Mouse (Mus musculus) limb, embryonic 10.5 days (tissue): ENCODE measurements around the gene S100b. TPM values are rescaled to one million over a fixed set of nuclear protein-coding genes. Genes with fewer than 3 reads are reported as not detected.

Experiments used
- DNase-seq: peaks from one replicate; pipeline ENCODE4 v3.0.0-alpha.2; 2017; ENCODE audit warnings: low spot score
- H3K27ac ChIP-seq: fragments of 300-500 bp; sonication (generic); 2 replicates; pipeline ENCODE4 v1.5.1; 2016; ENCODE audit warnings: mild to moderate bottlenecking
- H3K27me3 ChIP-seq: fragments of 300-500 bp; sonication (generic); 2 replicates; pipeline ENCODE4 v1.6.1; 2016; ENCODE audit warnings: low read depth, mild to moderate bottlenecking; ENCODE audit not compliant: poor library complexity, severe bottlenecking
- H3K36me3 ChIP-seq: fragments of 300-500 bp; sonication (generic); 2 replicates; pipeline ENCODE4 v1.6.1; 2016; ENCODE audit warnings: mild to moderate bottlenecking, moderate library complexity
- H3K4me1 ChIP-seq: fragments of 300-500 bp; sonication (generic); 2 replicates; pipeline ENCODE4 v1.6.1; 2016
- H3K4me3 ChIP-seq: fragments of 300-500 bp; sonication (generic); 2 replicates; pipeline ENCODE4 v1.5.1; 2016; ENCODE audit warnings: mild to moderate bottlenecking, moderate library complexity
- H3K9me3 ChIP-seq: fragments of 300-500 bp; sonication (generic); replicated peaks from 2 replicates; pipeline ENCODE4 v1.6.1; 2016; ENCODE audit warnings: mild to moderate bottlenecking
- WGBS: fragments of 180-500 bp; shearing (Covaris S2); methylation state at CpG from one replicate; pipeline ENCODE4 v1.1.7; 2016; 5-methylcytosine and 5-hydroxymethylcytosine counted together
- microRNA counts: library from miRNA; unstranded; fragments of <30 nt; microRNA quantifications from one replicate; lab custom pipeline; 2017
- microRNA-seq: library from miRNA; unstranded; fragments of <30 nt; microRNA quantifications from one replicate; pipeline ENCODE4, GENCODE M21; 2017
- polyA plus RNA-seq: library from polyadenylated mRNA; unstranded; fragments of >200 nt; fragmentation: Nextera tagmentation; extraction: Ambion mirVana; gene quantifications from 2 replicates; pipeline ENCODE4 v1.2.1, GENCODE M21; 2016

Gene S100b
- polyA plus RNA-seq, 1 experiment from 2014 or later: not detected

DNA sequence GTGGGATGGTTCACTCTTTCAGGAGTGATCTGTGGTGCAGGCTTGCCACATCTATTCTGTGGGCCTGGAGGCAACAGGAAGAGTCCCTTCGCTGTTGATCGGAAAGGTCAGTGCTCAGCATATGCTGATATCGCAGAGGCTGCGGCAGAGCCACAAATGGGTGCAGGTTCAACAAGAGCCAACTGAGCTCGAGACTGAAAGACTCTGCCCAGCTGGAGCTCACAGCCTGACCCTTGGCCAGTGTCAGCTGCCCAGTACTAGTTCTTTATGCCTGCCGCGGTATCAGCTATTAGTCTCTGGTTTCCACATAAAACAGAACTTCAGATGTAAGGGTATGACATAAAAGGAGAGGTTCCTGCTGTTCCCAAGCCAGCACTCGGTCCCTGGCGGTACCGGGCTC is 21.6 kb downstream of the S100b start:
- H3K4me1 ChIP-seq: no peaks in the 10 kb centered on the region
- no peaks in the 10 kb centered on the region for H3K9me3 ChIP-seq
- H3K4me3 ChIP-seq: no peak overlapping the region
- DNase-seq: no peak
- no peak overlapping the region for H3K27ac ChIP-seq
- WGBS: 86% methylated on average over 10 of the region's 10 CpGs
- H3K27me3 ChIP-seq: no peaks in the 10 kb centered on the region
- H3K36me3 ChIP-seq: peaks cover 81% of the 10 kb centered on the region

- Histone ChIP-seq H3K4me3 (no peak overlapping the region), H3K36me3 (peaks cover 69% of the 10 kb centered on the region), H3K27ac (no peak overlapping the region), H3K27me3 (no peaks in the 10 kb centered on the region), H3K9me3 (no peaks in the 10 kb centered on the region), H3K4me1 (no peaks in the 10 kb centered on the region)
- no peak for DNase-seq
- WGBS: 80% methylated on average over 5 of the region's 5 CpGs
These were observed 25.0 kb downstream of the S100b start for GRCm38 (mm10) chr10:76278541-76279097.

DNA sequence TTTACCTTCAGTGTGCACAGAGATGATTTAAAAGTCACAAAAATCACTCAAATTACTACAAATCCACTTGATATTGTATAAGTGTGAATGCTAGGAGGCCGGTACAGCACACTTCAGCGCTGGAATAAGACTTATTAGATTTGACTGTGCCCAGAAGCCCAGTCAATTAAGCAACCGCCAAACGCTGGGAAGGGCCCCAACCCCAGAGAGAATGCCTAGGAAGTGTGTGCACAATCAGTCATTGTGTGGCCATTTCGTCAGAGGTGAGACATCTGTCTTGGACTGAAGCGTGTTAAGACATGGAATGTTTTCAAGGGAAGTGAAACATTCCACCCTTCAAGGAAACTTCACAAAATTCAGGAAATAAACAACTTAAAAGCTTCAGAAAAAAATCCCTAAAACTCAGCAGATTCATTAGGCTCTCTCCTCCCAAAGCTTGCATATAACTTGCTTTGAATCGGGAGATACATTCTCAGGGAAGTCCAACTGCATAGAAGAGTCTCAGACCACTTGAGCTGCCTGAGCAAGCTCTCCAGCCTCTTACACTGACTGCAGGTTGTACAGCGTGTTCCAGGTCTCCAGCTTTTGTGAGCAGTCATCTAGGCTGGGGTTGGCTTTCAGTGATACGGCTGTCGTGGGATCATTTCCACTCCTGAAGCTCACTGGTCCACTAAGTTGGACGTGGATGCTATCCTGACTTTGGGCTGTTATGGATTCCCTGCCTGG is 34.8 kb downstream of the S100b start:
- WGBS: 82% methylated on average over 11 of the region's 11 CpGs
- Histone ChIP-seq H3K27ac (no peak overlapping the region), H3K4me3 (no peak overlapping the region), H3K36me3 (peaks cover 76% of the 10 kb centered on the region), H3K4me1 (0 out of 2 replicates have a peak, but pooled peaks cover 3% of the 10 kb centered on the region), H3K9me3 (no peaks in the 10 kb centered on the region), H3K27me3 (no peaks in the 10 kb centered on the region)
- DNase-seq: no peak

DNA sequence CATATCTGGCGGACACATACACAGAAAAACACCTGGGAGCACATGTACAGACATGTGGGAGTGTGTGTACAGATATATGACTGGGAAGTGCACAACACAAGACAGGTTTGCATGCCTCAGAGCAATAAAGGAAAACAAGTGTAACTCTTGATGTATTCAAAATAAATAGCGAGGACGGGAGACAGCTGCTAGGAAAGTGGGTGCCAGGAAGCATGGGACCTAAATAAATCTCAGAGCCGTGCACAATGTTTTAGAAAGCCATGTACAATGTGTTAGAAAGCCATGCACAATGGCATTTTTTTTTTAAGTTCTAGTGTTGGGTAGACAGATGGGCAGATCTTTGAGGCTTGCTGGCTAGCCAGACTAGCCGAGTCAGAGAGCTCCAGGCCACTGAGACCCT is 35.4 kb downstream of the S100b start:
- no peaks in the 10 kb centered on the region for H3K9me3 ChIP-seq
- 0 out of 2 replicates have a peak, but pooled peaks cover 3% of the 10 kb centered on the region for H3K4me1 ChIP-seq
- no peak overlapping the region for H3K27ac ChIP-seq
- DNase-seq: no peak
- no peaks in the 10 kb centered on the region for H3K27me3 ChIP-seq
- H3K36me3 ChIP-seq: peaks cover 76% of the 10 kb centered on the region
- H3K4me3 ChIP-seq: no peak overlapping the region
- 92% methylated on average over 5 of the region's 5 CpGs for WGBS

DNA sequence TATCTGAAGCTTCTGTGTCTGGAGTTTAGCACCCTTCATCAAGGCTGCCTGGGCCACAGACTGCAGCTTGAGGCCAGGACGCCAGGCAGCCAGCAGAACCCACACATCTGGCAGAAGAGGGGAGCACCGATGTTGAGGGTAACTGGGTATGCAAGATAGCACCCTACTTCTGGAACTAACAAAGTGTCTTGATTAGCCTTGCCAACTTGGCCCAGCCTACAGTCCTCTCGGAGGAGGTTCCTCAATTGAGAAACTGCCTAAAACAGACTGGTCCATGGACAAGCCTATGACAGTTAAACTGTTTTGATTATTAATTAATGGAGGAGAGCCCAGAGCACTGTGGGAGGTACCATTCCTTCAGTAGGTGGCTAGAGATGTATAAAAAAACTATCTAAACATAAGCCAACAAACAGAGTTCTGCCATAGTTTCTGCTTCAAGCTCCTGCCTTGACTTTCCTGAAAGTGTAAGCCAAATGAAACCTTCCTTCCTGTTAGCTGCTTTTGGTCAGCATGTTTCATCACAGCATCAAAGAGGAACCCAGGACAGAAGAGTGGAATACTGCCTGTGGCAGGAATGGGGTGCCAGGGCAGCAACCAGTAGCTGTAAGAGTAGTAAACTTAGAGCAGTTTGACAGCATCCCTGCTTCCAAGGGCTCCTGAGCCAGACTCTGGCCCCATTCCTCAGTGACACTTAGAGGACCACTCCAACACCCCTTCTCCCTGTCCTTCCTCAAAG is 36.5 kb downstream of the S100b start:
- H3K36me3 ChIP-seq: peaks cover 76% of the 10 kb centered on the region
- no peak for DNase-seq
- H3K9me3 ChIP-seq: no peaks in the 10 kb centered on the region
- H3K27me3 ChIP-seq: no peaks in the 10 kb centered on the region
- no peak overlapping the region for H3K4me3 ChIP-seq
- 81% methylated on average over 3 of the region's 3 CpGs for WGBS
- H3K4me1 ChIP-seq: 0 out of 2 replicates have a peak, but pooled peaks cover 3% of the 10 kb centered on the region
- no peak overlapping the region for H3K27ac ChIP-seq

DNA sequence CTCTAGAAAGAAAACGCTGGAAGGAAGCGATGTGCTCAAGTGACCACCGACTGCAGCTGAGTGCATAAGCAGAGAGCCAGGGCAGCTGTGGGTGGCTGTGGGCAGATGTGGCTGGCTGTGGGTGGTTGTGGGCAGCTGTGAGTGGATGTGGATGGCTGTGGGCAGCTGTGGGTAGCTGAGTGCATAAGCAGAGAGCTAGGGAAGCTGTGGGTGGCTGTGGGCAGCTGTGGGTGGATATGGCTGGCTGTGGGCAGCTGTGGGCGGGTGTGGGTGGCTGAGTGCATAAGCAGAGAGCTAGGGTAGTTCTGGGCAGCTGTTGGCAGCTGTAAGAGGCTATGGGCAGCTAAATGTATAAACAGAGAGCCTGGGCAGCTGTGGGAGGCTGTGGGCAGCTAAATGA is 39.6 kb downstream of the S100b start:
- 92% methylated on average over 4 of the region's 4 CpGs for whole genome bisulfite sequencing
- H3K4me1 ChIP-seq: 0 out of 2 replicates have a peak, but pooled peaks cover 3% of the 10 kb centered on the region
- peaks cover 76% of the 10 kb centered on the region for H3K36me3 ChIP-seq
- DNase-seq: no peak
- H3K9me3 ChIP-seq: no peaks in the 10 kb centered on the region
- no peak overlapping the region for H3K4me3 ChIP-seq
- 0 out of 2 replicates have a peak overlapping the region, but pooled peaks have one; percentile 23 for H3K27ac ChIP-seq
- no peaks in the 10 kb centered on the region for H3K27me3 ChIP-seq

- Histone ChIP-seq H3K4me3 (no peak overlapping the region), H3K9me3 (no peaks in the 10 kb centered on the region), H3K4me1 (no peaks in the 10 kb centered on the region), H3K36me3 (peaks cover 58% of the 10 kb centered on the region), H3K27me3 (no peaks in the 10 kb centered on the region), H3K27ac (no peak overlapping the region)
- DNase-seq: no peak
- WGBS: 92% methylated on average over 5 of the region's 5 CpGs
These were observed 46.5 kb downstream of the S100b start for GRCm38 (mm10) chr10:76300133-76300532.

DNA sequence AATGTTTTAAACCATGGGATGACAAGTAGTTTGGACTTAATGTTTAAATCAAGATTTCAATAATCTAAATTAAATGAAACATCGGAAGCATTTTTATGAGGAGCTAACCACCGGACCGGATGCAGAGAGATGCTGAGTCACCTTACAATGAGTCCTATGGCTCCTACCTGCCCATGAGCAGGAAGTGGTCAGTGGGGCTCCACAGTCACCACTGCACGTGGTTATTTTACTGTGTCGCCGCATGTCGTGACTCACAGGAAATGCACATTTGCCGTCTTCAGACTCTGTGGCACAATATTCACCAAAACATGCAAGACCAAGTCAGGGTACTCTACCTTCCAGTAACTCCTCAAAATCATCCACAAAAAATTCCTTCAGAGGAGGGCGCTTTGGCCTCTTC is 53.1 kb downstream of the S100b start:
- no peak overlapping the region for H3K27ac ChIP-seq
- no peaks in the 10 kb centered on the region for H3K9me3 ChIP-seq
- no peak for DNase-seq
- H3K36me3 ChIP-seq: peaks cover 59% of the 10 kb centered on the region
- WGBS: 96% methylated on average over 9 of the region's 9 CpGs
- no peak overlapping the region for H3K4me3 ChIP-seq
- no peaks in the 10 kb centered on the region for H3K27me3 ChIP-seq
- H3K4me1 ChIP-seq: no peaks in the 10 kb centered on the region

MicroRNA genes within 50 kb of the gene (microRNA counts, 519-probe panel; counts per million panel counts)
- 684 counts per million, percentile 72 among the panel's probes with 10 or more counts for microRNA mmu-miR-678 (lab: Ali Mortazavi, UCI)

Small RNAs within 50 kb of the gene (microRNA-seq; reads per million reads assigned to microRNA genes)
- gene Mir678: not detected

Other genes with a start within 250 kb of the S100b start
- gene Zfp280b, start 221.2 kb upstream of the S100b start, polyA plus RNA-seq: 42.7 and 43.7 TPM in 2 replicates
- 0.04 TPM in 1 of 2 replicates, not detected in the other for gene Slc5a4b, start 142.9 kb upstream of the S100b start, polyA plus RNA-seq
- not detected in 2 replicates for gene Slc5a4a, start 106.4 kb upstream of the S100b start, polyA plus RNA-seq
- gene Prmt2, start 16.0 kb upstream of the S100b start, polyA plus RNA-seq: 38.8 and 43.9 TPM in 2 replicates
- gene Dip2a, start 91.4 kb downstream of the S100b start, polyA plus RNA-seq: 5.1 and 7.6 TPM in 2 replicates
- 2.3 TPM in 1 of 2 replicates, not detected in the other for gene AC141477.1, start 186.6 kb downstream of the S100b start, polyA plus RNA-seq
- gene Pcnt, start 188.9 kb downstream of the S100b start, polyA plus RNA-seq: 26.8 and 28.9 TPM in 2 replicates
- not detected in 2 replicates for gene 2610028H24Rik, start 195.2 kb downstream of the S100b start, polyA plus RNA-seq
- 78.7 and 79.1 TPM in 2 replicates for gene Mcm3ap, start 215.1 kb downstream of the S100b start, polyA plus RNA-seq
- gene Ybey, start 215.3 kb downstream of the S100b start, polyA plus RNA-seq: 11.5 and 11.6 TPM in 2 replicates